Mouse (Mus musculus) bone marrow, adult 2 months (tissue): ENCODE data around the gene Large1.

Experiments used
- CTCF ChIP-seq: fragments of 200-500 bp; IDR thresholded peaks from 2 replicates; pipeline ENCODE4 v1.5.1; 2011; ENCODE audit warnings: low read length, control low read depth; ENCODE audit not compliant: control insufficient read depth, insufficient read depth
- POLR2A ChIP-seq: fragments of 200-500 bp; IDR thresholded peaks from 2 replicates; pipeline ENCODE4 v1.6.1; 2011; ENCODE audit warnings: low read depth, mild to moderate bottlenecking, control low read depth, low read length, borderline replicate concordance; ENCODE audit not compliant: control insufficient read depth

DNA sequence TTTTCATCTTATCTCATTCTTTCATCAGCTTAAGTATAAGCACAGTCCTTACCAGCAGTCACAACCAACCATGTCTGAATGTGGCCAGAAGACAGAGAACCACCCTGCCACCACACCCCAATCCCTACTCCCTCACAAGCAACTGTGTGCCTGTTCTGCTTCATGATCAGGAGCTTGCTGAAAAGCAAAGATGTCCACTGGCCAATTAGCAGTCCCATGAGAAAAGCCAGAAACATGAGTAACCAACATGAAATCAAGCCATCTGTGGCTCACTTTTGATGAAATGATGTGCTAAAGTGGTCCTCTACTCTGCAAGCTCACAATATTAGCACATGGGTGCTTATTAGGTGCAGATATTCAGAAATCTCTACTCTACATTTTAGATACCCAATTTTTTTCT is 57.8 kb downstream of the Large1 start:
- TF ChIP-seq CTCF (no peak), POLR2A (no peak)
